Mouse (Mus musculus) cerebellum, adult 18-20 months (tissue): ENCODE results near the gene Tmem270.
"Not testable (repeated sequence)": the region's sequence is repeated elsewhere in the genome, so short reads cannot be mapped to it uniquely, and the experiment has no call there.

Source experiments
- DNase-seq, 2 experiments: peaks; one replicate each; pipeline ENCODE4 v3.0.0; 2021

The Tmem270 gene

DNA sequence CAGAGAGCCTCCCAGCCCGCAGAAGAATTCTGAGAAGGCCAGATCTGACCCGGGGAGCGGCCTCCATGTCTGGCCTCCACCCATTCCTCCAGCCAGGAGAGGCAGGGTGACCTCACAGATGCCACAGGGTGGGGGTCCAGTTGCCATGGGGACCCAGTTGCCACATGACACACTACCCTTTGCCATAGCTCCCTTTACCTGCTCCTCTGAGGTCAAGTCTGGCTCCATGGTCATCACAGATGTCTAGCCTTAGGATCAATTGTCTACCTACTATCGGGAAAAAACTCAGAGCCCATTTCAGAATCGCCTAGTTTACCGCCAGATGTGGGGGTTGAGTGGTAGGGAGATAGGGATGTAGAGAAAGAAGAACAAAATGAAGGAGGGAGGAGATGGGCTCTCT, at the start of gene Tmem270:
TSS of gene Tmem270 (minus strand) at position 101 of the 400 bp plus-strand sequence.
- DNase-seq: no peak

DNA sequence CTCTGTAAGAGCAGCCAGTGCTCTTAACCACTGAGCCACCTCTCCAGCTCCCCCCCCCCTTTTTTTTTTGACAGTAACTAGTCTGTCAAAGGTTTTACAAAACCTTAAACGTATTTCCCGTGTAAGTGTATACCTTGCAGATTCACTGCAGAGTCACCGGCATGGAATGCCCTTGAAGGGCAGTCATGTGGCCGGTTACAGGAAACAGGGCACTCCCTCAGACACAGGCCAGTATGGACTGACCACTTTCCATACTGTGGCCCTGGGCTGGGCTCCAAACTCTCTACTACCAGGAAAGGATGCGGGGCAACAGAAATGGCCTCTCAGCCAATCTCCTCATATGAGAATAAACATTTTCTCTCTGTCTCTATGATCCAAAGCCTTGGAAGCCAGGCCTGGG, 49.0 kb upstream of the Tmem270 start:
- DNase-seq: no peak

DNA sequence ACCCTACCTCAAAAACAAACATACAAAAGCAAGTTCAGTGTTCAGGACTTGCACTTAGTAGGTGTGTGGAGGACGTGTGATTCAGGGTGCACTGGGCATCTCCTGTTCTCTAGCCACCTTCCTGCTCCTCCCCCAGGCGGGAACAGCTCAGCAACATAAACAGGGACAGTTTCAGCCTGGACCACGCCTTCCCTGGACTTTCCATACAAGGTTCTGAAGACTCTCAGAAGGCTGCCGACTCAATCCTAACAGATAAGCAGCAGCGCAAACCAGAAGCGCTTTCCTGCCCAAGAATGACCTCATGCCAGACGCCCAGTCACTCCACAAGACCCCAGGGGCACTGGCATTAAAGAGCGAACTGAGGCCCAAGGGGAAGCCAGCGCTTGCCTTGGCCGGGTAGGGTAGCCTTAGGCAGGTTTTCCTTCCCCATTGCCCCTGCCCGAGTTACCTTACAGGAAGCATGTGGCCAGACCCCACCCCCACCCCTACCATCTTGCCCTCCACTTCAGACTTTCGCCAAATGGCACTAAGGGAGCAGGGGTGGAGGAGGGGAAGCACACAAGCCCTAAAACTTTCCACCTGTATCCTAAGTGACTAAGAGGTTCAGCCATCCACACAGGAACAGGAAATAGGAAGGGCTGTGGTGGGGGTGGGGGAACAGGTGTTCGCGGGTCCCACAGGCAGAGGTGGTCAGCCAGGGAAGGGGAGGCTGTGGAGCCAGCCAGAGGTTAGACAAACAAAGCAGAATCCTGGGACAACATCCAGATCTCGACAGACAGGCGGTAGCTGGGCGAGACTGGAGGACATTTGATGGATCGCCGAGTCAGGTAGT, 44.7 kb upstream of the Tmem270 start:
- no peak for DNase-seq

DNA sequence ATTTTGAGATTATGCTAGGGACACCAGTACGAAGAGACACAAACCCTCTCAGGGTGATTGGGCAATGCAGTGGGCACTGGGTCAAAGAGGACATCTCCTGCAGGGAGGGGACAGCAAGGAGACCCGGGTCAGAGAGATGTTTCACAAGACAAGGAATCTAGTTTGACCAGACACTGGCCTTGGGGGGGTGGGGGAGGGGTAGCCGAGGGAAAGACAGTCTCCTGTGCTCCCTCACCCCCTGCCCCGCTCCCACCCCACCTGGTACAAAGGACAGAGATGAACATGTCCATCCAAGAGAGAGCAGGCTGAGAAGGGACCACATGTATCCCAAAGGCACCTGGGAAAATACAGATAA, 41.5 kb upstream of the Tmem270 start:
- DNase-seq: no peak

DNA sequence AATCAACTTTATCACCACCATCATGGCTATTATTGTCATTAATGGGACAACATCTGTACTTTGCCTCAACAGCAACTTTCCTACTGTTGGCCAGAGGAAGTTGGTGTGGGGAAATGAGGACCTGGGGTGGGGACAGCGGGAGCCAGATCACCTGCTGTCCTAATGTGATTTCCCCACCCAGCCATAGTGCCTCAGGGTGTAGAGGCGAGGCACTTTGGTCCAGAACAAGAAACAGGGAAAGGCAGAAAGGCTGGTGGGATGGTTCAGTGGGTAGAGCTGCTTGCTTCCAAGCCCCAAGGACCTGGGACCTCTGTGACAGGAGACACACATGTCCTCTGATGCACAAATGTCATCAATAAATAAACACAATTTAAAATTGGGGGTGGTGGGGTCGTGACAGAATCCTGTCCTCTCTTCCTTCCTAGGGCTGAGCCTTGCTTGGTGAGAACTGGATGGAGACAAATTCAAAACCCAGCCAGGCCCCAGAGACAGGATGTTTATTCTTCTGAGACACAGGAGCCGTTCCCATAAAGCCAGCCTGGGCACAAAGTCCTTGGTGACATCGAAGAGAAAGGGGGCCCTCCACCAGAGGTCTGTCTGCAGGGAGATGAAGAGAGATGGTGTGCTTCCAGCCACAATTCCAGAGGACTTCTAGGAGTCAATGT, 41.0 kb upstream of the Tmem270 start:
- no peak for DNase-seq

DNA sequence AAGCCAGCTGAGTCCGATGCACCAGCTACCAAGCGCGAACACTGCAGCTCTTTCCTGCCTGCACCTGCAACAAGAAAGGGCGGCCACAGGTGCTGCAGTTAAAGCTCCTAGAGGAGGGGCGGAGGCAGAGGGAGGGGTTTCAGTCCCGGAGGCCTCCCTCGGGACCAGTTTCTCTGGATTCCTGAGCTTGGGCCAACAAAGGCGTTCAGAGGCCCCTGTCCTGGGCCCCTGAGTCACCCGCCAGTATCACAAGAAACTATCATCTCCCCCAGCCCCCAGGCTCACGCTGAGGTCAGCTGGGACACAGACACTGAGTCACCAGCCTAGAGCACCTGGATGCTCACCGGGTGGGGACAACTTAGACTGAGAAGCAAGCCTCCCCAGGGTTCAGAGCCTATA, 40.3 kb upstream of the Tmem270 start, which contains the start of gene Cldn4:
TSS of gene Cldn4 (minus strand) at position 78 of the 399 bp plus-strand sequence.
- DNase-seq: no peak

DNA sequence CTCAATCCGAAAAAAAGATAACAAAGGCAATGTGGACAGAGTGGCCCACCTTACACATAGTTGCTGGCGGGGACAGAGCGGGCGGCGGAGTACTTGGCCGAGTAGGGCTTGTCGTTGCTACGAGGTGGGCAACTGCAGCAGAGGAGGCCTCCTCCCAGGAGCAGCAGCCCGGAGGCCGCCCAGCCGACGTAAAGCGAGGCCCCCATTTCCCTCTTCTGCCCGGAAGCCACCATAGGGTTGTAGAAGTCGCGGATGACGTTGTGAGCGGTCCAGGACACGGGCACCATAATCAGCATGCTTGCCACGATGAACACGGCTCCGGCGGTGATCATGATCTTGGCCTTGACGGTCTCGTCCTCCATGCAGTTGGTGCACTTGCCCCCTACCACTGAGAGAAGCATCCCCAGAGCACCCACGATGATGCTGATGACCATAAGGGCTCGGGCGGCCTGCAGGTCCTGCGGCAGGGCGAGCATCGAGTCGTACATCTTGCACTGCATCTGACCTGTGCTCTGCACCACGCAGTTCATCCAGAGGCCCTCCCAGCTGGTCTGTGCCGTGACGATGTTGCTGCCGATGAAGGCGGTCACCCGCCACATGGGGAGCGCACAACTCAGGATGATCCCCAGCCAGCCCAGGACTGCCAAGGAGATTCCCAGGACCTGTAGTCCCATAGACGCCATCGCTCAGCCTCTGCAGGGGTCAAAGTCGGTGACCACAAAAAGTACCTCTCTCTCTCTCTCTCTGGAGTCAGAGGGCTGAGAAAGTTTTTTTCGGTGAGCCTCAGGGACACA, 39.7 kb upstream of the Tmem270 start:
- no peak for DNase-seq

DNA sequence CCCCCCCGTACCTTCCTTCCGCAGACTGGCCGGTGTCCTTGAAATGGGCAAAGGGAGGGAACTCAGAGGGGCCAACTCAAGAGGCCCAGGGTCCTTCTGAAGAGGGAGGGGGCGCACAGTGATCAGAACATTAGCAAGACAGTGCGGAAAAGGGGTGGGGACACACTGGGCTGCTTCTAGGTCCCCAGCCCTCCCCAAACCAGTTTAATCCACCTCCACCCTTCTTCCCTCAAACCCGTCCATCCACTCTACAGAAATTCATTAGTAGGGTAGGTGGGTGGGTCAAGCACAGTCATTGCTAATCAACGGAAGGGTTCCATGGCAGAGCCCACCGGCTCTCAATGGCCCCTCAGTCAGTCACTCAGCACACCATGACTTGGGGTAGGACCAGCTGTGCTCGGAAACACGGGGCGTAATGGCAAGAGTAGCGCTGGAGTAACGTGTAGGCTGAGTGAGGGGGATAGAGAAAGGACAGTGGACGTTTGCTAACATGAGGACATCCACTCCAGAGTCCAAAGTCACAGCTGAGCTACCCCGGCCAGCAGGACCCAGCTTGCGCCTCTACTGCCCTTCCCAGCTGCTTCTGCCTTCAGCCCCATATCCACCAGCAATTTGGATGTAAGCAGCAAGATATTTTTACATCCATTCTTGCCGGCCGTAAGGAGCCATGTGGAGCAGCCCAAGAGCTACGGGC, 38.9 kb upstream of the Tmem270 start:
- no peak for DNase-seq

DNA sequence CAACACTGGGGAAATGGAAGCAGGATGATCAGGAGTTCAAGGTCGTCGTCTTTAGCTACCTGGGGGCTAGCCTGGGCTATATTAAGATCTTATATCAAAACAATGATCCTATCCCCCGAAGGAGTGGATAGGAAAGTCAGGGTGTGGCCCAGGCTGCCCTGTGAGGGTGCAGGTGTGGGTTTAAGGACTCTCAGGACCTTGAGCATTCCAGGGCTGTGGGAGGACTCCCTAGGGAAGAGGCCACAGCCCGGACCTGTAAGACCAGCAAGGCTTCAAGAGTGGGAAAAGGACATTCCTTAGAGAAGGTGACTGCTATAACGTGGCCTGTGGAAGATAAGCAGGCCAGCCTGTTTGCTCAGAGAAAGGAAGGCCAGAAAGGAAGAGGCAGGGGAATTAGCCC, 37.6 kb upstream of the Tmem270 start:
- no peak for DNase-seq

DNA sequence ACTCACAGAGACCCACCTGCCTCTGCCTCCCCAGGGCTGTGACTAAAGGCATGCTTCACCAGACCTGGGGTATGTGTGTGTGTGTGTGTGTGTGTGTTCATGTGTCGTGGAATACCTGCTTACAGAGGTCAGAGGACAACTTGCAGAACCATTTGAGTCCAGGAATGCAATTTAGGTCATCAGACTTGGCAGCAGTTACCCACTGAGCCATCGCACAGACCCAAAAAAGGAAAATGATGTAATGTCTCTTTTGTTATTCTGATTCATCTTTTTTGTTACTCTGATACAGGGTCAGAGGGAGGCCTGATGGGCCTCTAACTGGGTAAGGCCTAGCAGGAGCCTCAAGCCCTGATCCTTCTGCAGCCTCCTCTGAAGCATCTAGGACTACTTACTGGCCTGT, 36.2 kb upstream of the Tmem270 start:
- DNase-seq: no peak

DNA sequence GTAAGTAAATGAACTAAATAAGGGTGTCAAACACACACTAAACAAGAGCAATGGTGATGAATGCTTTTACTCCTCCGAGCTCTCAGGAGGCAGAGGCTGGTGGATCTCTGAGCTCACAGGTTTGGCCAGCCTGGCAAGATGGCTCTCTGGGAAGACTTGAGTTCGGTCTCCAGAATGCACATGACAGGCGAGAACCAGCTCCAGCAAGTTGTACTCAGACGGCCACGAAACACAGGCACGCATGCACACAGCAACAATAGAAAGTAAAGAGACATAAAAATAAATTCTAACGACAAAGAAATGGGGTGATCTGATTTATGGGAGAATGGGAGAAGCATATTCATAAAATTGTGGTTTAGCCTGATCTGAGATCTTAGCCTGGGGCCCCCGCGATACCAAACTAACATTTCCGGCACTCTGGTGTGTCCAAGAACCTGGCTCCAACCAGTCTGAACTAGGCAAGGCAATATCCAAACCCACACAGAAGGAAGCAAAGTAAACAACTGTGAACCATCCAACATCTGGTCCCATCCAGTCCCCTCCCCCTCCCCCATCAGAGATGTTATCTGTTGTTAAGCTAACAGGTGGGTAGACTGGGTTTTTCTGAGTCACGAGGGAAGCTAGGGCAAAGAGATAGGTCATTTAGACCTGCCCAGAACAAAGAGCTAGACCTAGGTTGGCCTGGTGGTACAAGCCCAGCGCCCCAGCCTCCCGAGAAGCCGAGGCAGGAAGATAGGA, 35.1 kb upstream of the Tmem270 start:
- no peak for DNase-seq

DNA sequence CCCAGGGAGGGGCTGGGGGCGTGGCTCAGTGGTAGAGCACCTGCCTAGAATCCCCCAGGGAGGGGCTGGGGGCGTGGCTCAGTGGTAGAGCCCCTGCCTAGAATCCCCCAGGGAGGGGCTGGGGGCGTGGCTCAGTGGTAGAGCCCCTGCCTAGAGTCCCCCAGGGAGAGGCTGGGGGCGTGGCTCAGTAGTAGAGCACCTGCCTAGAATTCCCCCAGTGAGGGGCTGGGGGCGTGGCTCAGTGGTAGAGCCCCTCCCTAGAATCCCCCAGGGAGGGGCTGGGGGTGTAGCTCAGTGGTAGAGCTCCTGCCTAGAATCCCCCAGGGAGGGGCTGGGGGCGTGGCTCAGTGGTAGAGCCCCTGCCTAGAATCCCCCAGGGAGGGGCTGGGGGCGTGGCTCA, 33.0 kb upstream of the Tmem270 start:
- not testable (repeated sequence) for DNase-seq

DNA sequence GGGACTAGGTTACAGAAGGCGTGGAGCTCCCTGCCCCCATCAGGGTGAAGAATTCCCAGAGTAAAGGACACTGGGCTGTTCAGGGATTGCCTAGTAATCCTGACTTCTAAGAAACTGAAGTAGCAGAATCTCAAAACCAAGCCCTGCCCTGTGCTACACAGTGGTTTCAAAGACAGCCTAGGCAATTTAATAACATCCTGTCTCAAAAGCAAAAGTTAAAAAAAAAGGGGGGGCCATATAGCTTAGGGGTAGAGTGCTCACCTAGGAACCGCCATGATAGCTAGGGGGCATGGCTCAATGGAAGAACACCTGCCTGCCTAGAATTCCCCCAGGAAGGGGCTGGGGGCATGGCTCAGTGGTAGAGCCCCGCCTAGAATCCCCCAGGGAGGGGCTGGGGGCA, 32.5 kb upstream of the Tmem270 start:
- no peak for DNase-seq

DNA sequence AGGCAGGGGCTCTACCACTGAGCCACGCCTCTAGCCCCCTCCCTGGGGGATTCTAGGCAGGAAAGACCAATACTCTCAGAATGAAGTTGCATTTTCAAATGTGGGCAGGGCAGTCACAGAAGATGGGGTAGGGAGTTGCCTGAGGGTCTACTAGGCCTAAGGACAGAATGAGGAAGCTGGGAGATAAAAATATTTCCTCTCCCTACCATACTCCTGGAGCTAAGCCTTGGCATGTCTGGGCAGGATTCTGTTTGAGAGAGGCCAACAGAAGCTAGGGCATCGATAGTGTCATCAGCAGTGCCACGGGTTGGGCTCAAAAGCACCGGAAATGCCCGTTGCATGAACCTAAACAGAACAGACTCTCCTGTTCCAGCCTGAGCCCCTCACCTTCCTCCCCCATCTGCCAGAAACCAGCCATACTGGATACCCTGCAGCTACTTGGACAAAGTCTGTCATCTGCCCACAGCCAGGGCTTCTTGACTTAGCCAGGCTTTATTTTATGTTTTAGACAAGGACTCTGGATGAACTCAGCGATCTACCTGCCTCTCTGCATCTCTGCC, 30.2 kb upstream of the Tmem270 start:
- DNase-seq: no peak

DNA sequence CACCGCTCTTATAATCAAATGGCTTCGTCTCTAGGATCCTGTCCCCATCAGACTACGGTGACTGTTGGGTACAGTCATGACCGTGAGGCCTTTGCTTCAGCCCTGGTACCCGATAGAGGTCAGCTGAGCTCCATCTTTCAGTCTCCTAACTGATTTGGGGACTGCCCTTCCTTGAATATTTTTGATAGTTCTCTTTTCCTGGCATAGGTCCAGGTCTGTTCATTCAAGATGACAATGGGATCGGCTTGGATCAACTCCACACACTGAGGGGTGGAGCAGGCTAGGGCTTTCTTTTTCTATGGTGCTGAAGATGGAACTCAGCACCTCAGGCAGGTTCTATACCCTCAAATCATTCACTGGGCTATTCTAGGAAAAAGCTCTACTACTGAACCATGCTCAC, 29.5 kb upstream of the Tmem270 start:
- DNase-seq: no peak

DNA sequence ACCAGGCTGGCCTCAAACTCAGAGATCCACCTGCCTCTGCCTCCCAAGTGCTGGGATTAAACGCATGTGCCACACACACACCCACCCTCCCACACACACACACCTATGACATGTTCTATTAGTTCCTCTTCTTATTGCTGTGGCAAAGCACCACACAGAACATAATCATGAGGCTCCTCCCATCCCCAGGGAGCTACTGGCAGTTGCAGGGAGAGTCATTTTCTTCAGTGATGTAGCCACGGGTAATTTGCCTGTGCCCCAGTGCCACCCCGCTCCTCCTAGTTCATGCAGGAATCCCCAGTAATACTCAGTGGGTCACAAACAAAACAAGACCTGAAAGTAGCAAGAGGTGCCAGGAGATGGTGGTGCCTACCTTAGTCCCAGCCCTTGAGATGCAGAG, 28.1 kb upstream of the Tmem270 start:
- no peak for DNase-seq

DNA sequence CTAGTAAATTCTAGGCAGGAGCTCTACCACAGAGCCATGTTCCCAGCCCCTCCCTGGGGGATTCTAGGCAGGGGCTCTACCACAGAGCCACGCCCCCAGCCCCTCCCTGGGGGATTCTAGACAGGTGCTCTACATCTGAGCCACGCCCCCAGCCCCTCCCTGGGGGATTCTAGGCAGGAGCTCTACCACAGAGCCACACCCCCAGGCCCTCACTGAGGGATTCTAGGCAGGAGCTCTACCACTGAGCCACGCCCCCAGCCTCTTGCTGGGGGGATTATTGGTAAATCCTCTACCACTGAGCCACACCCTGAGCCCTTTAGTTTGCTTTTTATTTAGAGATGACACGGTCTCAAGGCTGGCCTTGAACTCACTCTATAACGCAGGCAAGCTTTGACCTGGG, 27.2 kb upstream of the Tmem270 start:
- not testable (repeated sequence) for DNase-seq

DNA sequence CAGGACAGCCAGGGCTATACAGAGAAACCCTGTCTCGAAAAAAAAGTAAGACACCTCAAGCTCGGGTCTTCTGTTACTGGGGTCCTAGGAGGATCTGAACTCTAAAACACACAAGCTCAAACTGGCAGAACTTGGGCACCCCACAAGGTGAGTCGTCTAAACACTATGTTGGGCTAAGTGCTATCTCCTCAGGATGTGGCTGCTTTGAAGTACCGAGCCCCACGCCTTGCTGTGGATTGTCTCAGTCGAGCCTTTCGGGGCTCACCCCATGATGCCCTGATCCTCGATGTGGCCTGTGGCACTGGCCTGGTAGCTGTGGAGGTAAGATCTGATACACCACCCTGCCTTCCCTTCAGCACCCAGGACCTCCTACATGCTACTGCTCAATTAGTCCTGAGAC, 26.7 kb upstream of the Tmem270 start:
- DNase-seq: no peak

DNA sequence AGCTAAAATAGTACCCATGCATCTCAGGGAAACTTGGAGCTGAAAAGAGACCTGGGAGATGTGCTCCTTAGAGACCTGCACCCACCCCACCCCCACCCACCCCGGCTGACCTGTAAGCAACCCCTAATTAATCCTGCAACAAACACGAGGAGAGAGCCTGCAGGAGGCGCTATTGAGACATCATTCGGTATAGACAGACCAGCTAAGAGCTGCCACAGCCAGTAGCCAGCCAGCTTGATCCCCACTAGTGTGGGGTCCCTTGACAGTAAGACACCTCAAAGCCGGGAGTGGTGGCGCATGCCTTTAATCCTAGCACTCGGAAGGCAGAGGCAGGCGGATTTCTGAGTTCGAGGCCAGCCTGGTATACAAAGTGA, 26.4 kb upstream of the Tmem270 start:
- DNase-seq: peak; percentile 43 to 45

DNA sequence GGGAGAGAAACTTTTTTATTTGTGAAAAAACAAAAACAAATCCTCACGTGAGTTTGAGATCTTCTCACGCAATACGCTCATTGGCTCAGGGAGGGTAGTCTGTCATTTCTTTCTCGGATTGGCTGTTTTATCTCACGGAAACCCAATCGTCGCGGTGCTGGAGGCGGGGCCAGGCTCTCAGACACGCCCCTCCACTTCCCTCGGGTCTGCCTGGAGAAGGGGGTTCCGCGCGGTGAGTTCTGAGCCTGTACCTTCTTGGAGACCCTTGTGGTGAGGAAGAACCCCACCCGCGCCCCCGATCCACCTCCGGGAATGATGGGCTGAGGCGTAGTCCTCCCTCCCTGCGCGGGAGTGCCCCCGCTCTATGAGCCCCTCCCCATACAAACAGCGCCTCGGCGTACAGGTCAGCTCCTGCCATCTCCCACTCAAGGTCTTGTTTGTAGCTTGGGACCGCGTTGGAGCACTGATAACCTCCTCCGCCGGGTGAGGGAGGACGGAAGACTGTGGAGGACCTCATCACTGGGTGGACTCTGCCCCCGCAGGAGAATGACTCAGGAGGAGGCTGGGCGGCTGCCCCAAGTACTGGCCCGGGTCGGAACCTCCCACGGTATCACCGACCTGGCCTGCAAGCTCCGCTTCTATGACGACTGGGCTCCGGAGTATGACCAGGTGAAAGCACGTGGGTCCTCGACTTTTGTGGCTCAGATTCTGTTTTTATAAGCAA, 25.8 kb upstream of the Tmem270 start, which contains the start of gene Mettl27:
TSS of gene Mettl27 (plus strand) at position 190 of the 724 bp plus-strand sequence.
- peak; percentile 71 to 77 for DNase-seq

DNA sequence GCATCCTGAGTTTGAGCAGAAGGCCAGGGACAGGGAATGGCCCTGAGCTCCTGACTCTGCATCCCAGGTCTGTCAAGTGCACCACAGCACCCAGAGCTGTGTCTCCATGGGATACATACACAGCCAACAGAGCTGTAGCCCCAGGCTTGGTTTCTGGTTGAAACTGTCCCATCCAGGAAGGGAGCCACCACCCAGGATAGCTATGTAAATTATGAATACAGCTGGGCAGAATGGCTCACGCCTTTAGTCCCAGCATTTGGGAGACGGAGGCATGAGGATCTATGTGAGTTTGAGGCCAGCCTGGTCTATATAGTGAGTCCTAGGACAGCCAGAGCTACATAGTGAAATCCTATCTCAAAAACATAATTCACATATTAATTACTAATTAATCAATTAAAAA, 23.5 kb upstream of the Tmem270 start:
- DNase-seq: no peak
